Mouse (Mus musculus) heart, postnatal 25 days (tissue): Measurements from ENCODE around the gene Gap43. TPM values are rescaled to one million over a fixed set of nuclear protein-coding genes. Genes with fewer than 3 reads are reported as not detected.
"Not testable (repeated sequence)": the region's sequence is repeated elsewhere in the genome, so short reads cannot be mapped to it uniquely, and the experiment has no call there.

Source experiments
- DNase-seq: peaks from one replicate; pipeline ENCODE4 v3.0.0; 2022; ENCODE audit warnings: low spot score
- intact Hi-C: fragments of 180-260 bp; cut with DNase I; formaldehyde crosslinking; loops from one replicate; pipeline ENCODE4 v1.15.1; 2025
- total RNA-seq, 2 experiments: library from RNA; stranded (reverse); gene quantifications; 2 replicates each; pipeline ENCODE4 v1.2.3; 2021

Gene Gap43
- total RNA-seq, 2 experiments from 2014 or later, result 0.36 to 0.47 TPM

DNA sequence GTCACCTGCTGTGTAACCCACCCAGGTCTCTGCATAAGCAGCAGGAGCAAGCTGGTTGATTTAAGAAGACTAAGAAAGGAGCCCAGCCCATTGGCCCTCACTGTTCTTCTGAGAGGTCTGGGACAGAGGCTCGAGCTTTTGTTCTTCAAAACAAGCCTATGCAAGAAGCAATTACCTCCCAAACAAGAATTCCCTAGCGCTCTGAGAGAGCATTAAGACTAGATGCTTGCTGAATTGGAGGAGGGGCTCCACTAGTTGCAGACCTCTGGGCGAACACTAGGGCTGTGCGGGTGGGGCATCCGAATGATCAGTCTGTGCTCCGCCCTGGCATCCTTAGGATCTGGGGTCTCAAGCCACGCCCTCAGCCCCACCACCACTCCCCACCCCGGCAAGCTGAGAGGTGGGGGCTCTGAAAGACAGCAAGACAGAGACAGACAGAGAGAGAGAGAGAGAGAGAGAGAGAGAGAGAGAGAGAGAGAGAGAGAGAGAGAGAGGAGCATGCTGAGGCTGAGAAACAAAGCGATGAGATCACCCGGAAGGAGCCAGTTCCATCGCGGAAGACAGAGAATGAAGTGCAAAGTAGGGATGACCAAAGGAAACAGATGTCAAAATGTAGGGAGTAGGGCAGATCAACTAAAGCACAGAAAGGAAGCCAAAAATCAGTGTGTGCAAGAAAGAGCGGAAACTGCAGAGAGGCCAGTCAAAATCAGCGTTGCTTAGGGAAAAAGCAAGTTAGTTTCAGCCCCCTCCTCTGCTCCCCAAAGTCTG is 34.3 kb downstream of the Gap43 start:
- DNase-seq, result peak; percentile 1
- intact Hi-C loops, result no loop called here

DNA sequence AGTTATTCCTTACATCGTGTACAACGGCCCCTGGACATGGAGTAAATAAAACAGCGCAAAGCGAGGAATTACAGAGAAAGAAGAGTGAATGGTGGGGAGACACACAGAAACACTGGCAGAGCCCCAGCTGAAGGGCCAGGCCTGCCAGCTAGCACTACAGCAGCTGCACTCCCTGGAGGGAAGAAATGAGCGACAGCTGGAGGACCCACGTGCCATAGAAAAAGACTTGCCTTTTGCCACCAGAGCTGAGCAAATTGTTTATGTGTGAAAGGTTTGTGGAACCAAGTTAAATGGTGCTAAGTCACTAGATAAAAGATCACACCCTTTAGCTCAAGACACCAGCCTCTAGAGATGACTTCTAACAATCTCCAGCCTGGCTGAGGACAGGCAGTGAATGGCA is 37.0 kb downstream of the Gap43 start:
- DNase-seq, result no peak
- intact Hi-C loops, result no loop called here

DNA sequence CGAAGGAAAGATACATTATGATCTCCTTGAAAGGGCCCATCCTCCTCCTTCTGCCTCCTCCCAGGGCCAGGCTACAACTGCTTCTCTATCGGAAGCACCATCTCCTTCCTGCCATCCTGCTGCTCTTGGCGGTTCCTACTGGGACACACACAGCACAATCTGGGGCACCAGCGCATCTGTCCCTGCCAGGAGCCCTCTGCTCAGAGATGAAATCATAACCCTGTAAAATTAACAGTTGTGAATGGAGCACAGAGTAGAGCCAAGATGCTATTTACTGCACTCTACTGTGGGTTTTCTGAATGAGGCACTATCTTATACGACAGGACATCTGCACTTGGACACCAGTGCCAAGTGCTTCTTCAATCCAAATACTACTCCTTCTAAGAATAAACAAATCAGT is 46.0 kb downstream of the Gap43 start:
- intact Hi-C loops, result no loop called here
- DNase-seq, result no peak

DNA sequence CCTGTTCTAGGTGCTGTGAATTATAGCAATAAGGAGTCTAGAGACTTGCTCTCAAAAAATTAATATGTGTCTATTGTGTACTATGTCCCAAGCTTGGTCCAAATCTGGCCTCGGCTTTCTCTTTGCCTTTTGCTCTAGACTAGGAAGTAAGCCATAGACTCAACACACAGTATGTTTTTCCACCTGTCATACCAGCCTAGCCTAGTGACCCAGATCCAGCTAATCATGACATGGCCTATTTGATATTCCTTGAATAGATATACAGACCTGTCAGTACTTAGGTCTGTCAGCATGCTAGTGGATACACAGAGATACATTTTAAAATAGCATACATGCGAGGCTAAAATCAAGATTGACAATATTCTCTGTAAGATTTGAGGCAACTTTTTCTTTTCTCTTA is 46.4 kb downstream of the Gap43 start:
- intact Hi-C loops, result no loop called here
- DNase-seq, result no peak

DNA sequence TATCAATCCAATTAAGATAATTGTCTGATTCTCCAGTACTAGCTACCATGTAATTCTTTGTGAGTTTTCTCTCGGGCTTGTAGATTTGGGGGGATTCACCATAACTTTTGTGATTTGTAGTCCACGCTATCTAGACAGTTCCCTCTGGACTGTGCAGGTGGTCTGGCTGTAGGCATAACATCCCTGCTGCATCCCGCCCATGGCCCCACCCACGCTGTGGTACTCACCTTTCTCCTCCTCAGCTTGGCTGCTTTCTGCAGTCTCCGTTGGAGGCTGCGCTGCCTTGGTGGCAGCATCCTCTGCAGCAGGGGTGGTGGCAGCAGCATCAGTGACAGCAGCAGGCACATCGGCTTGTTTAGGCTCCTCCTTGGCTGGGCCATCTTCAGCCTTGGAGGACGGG is 48.9 kb downstream of the Gap43 start:
- no peak for DNase-seq
- intact Hi-C loops, result no loop called here

DNA sequence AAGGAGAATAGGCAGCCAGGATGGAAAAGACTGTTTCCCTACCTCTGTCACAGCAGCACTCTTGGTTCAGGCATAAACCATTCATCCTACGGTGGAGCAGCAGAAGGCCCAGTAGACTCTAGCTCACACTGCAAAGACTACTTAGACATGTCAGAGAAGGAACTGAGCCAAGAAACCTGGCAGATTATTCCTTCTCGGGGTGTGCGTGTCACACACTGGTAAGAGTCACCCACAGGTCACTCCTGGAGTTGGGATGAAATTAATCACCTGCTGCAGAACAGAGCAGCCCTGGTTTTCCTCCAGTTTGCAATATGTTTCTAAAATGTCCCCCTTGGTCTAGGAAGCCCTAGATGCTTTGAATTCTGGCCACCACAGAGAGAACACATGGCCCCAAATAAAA is 56.4 kb downstream of the Gap43 start:
- intact Hi-C loops, result no loop called here
- no peak for DNase-seq

DNA sequence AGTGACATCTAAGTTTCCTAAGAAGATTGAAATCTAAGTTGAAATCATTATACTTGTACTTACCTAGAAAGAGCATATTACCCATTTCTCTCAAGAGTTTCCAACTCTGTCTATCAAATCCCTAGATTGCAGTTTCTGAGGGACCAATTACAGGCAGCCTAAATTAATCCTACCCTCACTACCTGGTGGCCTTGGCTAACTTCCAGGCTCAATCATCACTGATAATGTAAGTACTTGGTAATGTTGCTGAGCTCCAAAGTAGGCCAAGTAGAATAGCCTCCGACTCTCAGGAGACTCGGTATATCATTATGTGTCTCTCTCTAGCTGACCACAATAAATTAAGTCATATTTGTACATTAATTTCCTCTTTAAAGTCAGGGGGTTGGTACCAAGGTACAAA is 62.7 kb downstream of the Gap43 start:
- DNase-seq, result no peak
- intact Hi-C loops, result loop anchor here (2.0 to 10.0 kb wide), 5 partner anchors 505 to 1527 kb away; no protein-coding TSS in a partner anchor

DNA sequence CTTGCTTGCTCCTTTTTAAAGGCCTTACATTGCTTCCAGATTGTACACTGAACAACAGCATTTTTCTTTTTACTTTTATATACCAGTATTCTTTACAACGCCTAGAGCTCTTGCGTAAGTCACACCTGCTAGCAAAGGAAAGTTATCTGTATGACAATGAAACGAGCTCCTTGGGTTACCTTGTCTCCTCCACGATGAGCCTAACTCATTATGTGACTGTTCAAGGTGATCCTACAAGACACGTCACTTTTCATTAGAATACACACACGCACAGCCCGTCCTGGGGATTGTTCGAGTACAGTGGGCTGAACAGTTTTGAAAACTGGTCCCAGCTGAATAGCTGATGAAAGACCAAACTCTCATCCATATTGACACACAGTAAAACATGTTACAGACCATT is 63.2 kb downstream of the Gap43 start:
- intact Hi-C loops, result loop anchor here (2.0 to 10.0 kb wide), 5 partner anchors 506 to 1528 kb away; no protein-coding TSS in a partner anchor
- DNase-seq, result no peak

DNA sequence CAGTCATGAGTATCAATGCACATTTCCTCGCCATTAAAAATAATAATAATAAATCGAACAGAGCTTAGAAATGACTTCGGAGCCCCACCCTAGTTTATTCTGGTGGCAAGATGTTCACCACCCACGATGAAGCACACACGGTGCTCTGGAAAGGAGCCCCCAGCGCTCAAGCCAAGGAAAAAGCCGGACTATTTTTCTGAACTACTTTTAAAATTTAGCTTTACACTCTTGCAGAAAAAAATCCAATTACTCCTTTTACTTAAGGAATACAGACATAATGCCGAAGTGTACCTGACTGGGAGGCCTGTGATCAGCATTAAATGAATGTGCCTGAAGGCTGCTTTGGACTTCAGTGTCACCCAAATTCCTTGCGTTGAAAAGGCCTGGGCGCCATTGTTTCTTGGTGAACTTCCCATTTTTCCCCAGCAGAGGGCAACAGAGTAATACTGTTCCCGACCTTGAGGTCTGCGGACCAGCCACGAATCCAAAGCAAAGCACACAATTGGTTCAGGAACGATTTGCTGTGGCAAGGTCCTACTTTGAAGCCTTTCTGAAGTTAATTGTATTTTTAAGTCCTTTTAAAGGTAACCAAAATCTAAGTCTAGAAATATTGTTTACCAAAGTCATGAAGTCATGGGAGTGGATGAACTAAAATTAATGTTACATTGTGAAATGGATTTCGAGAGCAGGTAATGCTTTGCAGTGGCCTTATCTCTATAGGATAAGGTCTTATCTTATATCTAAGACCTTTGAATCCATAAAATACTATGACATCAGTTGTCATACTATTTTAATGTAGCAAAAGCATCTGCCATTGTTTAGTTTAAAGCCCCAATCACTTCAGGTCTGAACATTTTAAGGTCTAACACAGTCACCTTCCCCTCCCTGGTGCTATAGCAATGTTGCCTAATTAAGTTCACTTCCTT is 64.0 kb downstream of the Gap43 start:
- peak; percentile 13 for DNase-seq
- intact Hi-C loops, result loop anchor here (2.0 to 10.0 kb wide), 5 partner anchors 506 to 1528 kb away; no protein-coding TSS in a partner anchor

DNA sequence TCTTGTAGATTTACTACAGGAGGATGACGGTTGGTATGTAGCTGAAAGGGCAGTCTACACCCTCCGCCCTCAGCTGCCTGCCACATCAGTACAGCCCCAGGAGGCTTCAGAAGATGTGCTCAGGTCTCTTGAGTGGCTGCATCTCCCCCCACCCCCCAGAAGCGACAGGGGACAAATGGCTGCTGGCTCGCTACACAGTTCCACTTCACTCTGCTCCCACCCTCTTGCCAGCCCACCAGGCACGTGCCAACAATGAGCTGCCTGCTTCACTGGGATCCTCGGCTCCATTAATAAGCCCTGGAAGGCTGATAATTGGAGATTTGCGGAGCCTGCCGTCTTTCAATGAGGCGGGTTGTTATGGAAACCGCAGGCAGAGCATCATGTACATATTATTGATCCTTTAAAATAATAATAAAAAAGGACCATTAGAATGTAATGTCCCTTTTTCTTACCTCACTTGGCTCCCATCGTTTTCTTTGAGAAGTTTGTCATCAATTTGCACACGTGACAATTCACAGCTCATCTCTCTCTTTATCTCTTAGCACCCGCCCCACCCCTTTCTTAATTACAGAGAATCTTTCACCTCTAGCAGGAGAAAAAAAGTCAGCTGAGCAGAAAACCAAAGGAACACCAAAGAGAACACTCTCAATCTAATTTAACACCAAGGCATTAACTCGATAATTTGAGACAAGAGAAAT is 64.8 kb downstream of the Gap43 start:
- intact Hi-C loops, result loop anchor here (2.0 to 10.0 kb wide), 5 partner anchors 507 to 1529 kb away; no protein-coding TSS in a partner anchor

DNA sequence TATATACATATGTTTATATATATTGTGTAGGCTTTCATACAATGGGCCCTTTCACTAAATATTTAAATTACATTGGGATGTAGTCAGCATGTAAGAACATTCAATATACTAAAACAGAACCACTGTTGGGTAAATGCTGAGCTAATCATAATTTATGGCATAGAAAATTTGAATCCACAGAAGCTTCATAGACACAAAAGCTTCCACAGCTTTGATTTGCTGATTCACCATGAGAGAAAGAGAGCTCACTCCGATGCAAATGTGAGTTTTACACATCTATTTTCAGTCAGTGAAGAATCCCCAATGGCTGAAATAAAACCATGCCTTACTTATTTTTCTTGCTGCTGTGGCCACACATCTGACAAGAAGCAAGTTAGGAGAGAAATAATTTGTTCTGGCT is 69.2 kb downstream of the Gap43 start:
- no peak for DNase-seq
- intact Hi-C loops, result loop anchor here (10.0 kb wide), 3 partner anchors 894 to 1534 kb away; no protein-coding TSS in a partner anchor

More for the DNA sequence above, 64.8 kb downstream of the Gap43 start:
- DNase-seq, result no peak

DNA sequence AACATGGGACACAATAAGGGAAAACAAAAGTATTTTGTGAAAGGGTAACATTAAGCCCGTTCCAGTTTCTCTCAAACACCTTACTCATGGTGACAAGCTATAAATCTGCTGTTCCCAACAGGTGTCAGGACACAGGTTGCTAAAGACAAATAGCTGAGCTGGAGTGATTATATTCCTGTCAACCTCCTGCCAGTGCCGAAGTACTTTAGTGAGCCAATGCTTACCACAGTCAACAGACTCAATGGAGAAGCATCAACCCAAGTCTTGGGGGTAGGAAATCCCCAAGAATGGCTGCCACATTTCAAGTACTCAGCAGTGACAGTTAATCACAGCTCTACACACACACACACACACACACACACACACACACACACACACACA is 70.9 kb downstream of the Gap43 start:
- intact Hi-C loops, result no loop called here
- DNase-seq, result no peak

DNA sequence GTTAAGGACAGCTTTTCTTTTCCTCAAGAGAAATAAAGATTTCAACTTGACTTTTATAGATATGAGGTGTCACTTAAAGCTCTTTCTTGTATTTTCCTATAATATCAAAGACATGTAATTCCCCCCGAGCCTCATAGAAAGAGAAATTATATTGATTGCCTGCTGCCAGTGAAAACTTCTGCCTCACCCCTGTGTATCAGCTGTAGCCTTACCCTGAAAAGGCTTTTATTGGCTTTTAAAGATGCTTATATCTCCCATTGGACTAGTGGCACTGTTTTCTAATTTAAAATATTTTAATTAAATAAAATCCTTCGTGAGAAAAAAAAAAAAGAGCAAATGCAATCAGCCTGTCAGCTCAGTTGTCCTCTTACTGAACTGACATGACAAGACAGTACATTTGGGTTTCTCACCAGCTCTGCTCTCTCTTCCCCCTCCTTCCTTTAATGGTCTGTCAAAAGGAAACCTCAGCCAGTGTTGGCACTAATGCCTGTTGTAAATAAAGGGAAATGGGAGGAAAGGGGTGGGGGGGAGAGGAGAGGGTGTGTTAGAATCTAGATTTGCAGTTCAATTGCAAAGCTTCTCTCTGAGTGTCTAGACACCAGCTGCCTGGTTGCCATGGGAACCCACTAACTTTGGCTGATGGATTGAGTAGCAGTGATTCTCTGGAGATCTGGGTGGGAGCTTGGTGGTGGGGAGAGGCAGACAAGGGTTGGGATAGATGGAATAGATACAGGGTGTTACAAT is 71.4 kb downstream of the Gap43 start:
- intact Hi-C loops, result no loop called here

DNA sequence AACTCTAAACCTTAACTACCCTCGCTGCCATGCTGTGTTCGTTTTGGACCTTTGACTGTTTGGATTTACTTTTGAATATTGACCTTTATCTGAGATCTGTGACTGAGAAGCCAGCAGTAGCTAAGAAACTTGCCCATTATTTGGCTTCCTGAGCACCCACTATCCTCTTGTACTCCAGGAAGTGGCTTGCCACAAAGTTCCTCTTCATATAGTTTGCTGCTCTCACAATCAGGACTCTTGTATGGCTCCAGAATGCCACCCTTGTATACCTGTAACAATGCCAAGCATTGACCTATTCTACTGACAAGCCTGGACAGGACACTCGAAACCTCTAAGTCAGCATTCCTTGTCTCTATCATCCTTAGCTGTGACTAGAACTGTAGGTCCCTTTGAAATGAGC is 75.3 kb downstream of the Gap43 start:
- no peak for DNase-seq

More for the DNA sequence above, 71.4 kb downstream of the Gap43 start:
- no peak for DNase-seq

DNA sequence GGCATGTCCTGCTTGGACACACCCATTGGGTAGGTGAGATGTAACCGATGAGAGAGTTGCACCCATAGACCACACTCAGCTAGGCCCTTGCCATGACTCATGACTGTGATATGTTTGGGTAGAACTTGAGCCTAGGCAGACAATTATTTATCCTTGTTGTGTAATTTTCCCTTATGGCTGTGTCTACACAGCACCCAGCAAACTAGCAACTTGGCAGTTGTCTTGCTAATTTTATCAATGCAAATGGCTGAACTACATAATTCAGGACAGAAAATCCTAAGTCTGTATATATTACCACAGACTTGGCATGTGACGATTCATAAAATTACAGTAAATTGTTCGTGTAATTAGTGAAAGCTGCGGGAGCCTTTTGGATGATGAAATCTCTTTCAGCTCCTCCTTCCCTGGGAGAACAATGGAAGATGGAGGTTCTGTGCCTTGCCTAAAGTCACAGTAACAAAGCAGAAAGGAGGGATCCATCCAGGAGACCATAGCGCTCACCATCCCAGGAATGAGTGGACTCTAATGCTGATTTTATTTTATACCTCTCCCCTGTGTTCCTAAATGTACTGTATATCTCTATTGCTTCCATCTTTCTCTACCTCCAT is 77.4 kb downstream of the Gap43 start:
- DNase-seq, result no peak
- intact Hi-C loops, result no loop called here

More for the DNA sequence above, 75.3 kb downstream of the Gap43 start:
- intact Hi-C loops, result no loop called here

DNA sequence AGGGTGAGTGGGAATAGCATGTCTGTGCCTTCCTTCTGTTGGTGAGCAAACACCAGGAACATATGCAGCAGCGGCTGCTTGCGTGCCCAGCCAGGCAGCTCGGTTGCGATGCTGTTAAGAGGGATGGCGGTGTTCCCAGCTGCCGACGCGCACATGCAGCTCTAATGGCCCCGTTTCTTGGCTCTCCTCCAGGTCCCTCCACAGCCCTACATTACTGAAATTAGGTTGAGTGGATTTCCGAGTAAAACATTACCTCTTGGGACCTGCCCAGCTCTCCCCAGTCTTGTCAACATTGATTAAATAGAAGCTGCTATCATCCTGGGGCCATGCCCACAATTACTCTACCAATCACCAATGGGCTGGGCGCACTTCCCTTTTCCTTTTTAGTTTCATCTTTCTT is 84.8 kb downstream of the Gap43 start:
- intact Hi-C loops, result no loop called here
- no peak for DNase-seq

DNA sequence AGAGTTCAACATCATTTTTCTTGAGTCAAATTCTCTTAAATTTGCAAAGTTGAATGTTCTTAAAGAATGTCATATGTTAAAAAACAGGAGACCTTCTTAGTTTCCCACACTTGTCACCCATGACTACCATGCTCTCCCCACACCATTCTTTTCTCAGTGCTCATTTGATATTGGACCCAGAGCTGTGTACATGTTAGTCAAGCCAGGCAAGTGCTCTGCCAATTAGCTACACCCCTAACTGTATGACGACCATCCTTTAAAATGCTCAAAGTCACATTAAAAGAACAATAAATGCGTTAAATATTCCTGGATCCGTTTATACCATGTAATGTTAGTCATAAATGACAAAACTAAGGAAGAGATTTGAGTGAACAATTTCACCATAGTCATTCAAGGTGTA is 85.2 kb downstream of the Gap43 start:
- intact Hi-C loops, result no loop called here

DNA sequence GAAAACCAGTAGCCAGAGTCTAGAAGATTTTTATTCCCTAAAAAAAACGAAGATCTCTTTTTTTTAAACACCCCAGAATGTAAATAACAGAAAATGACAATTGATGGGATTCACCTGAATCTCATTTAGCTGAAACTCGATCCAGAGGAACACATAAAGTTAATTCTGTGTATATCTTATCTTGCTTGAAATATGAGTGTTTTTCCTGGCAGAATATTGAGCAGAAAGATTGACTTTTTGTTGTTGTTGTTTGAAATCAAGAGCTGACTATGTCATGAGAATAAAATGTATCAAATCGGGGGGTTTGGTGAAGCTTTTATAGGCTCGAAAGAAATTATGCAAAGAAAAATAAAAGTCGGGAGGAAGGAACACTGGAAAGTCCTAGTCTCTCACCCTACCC is 88.2 kb downstream of the Gap43 start:
- no peak for DNase-seq
- intact Hi-C loops, result no loop called here

More for the DNA sequence above, 85.2 kb downstream of the Gap43 start:
- no peak for DNase-seq

DNA sequence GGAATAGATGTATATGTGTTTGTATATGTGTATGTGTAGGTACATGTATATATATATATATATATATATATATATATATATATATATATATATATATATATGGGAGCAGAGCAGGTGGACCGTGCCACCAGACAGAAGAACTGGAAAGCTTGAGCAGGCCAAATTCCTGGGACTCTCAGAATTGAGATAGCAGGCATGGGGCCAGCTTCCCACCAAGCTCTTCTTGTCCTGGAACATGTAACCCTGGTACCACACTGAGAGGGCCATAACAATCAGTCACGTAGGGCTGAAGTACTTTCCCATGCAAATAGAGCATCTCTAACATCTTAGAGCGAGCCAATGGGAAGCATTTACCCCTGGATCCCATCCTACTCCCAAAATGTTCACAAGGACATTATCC is 96.3 kb downstream of the Gap43 start:
- intact Hi-C loops, DNase-seq: not testable (repeated sequence)
